Mouse (Mus musculus) myocyte (in vitro differentiated cells): ENCODE results near the gene Acer3. TPM values are rescaled to one million over a fixed set of nuclear protein-coding genes. Genes with fewer than 3 reads are reported as not detected.
A peak's percentile ranks its signal among the peaks of the same experiment; 100 is the strongest.

Experiments used
- H3K27me3 ChIP-seq: one replicate; pipeline ENCODE4 v1.6.1; 2011; ENCODE audit not compliant: control insufficient read depth, insufficient read depth, insufficient read length
- H3K36me3 ChIP-seq: one replicate; pipeline ENCODE4 v1.6.1; 2011; ENCODE audit not compliant: control insufficient read depth, insufficient read depth
- H3K4me2 ChIP-seq: one replicate; pipeline ENCODE4 v1.6.1; 2011; ENCODE audit warnings: low read depth, control low read depth
- H3K4me3 ChIP-seq: one replicate; pipeline ENCODE4 v1.5.1; 2011; ENCODE audit warnings: mild to moderate bottlenecking, control low read depth, moderate library complexity
- H3K79me2 ChIP-seq: one replicate; pipeline ENCODE4 v1.6.1; 2011; ENCODE audit not compliant: control insufficient read depth, insufficient read depth
- H3ac ChIP-seq: one replicate; pipeline ENCODE4 v1.6.1; 2011; ENCODE audit not compliant: control insufficient read depth, insufficient read length
- CEBPB ChIP-seq: IDR thresholded peaks from 2 replicates; pipeline ENCODE4 v1.6.1; 2011; ENCODE audit warnings: mild to moderate bottlenecking, moderate library complexity; ENCODE audit not compliant: poor library complexity, insufficient read depth, severe bottlenecking
- E2F4 ChIP-seq: IDR thresholded peaks from one replicate; pipeline ENCODE4 v1.6.1; 2011; ENCODE audit warnings: mild to moderate bottlenecking, control low read depth, moderate library complexity; ENCODE audit not compliant: insufficient read depth
- MAX ChIP-seq: IDR thresholded peaks from one replicate; pipeline ENCODE4 v1.6.1; 2011; ENCODE audit warnings: low read depth, mild to moderate bottlenecking, control low read depth
- MYOD1 ChIP-seq, 3 experiments: IDR thresholded peaks; one replicate each; pipeline ENCODE4 v1.6.1; 2011; ENCODE audit warnings: control low read depth in 2 of 3, low read depth in 2 of 3, mild to moderate bottlenecking in 2 of 3, moderate library complexity in 1 of 3; ENCODE audit not compliant: insufficient read length in 2 of 3, control insufficient read depth in 1 of 3
- MYOG ChIP-seq, 3 experiments: IDR thresholded peaks; one replicate each; pipeline ENCODE4 v1.6.1; 2011; ENCODE audit warnings: control low read depth in 2 of 3, low read depth in 2 of 3, mild to moderate bottlenecking in 2 of 3; ENCODE audit not compliant: insufficient read length in 2 of 3, control insufficient read depth in 1 of 3, insufficient read depth in 1 of 3
- POLR2A ChIP-seq: IDR thresholded peaks from one replicate; pipeline ENCODE4 v1.6.1; 2011; ENCODE audit warnings: low read depth, mild to moderate bottlenecking, control low read depth, moderate library complexity; ENCODE audit not compliant: insufficient read length
- POLR2AphosphoS2 ChIP-seq: IDR thresholded peaks from one replicate; pipeline ENCODE4 v1.6.1; 2011; ENCODE audit warnings: low read depth, control low read depth; ENCODE audit not compliant: insufficient read length
- REST ChIP-seq: IDR thresholded peaks from one replicate; pipeline ENCODE4 v1.6.1; 2011; ENCODE audit warnings: mild to moderate bottlenecking, control low read depth, moderate library complexity; ENCODE audit not compliant: insufficient read depth, insufficient read length
- SRF ChIP-seq: IDR thresholded peaks from one replicate; pipeline ENCODE4 v1.6.1; 2011; ENCODE audit warnings: low read depth; ENCODE audit not compliant: control insufficient read depth, insufficient read length
- TCF12 ChIP-seq: IDR thresholded peaks from one replicate; pipeline ENCODE4 v1.6.1; 2011; ENCODE audit warnings: mild to moderate bottlenecking, control low read depth; ENCODE audit not compliant: poor library complexity, insufficient read depth, severe bottlenecking
- TCF3 ChIP-seq: IDR thresholded peaks from one replicate; pipeline ENCODE4 v1.6.1; 2011; ENCODE audit warnings: low read depth, control low read depth; ENCODE audit not compliant: insufficient read length
- USF1 ChIP-seq: IDR thresholded peaks from one replicate; pipeline ENCODE4 v1.6.1; 2011; ENCODE audit warnings: low read depth, mild to moderate bottlenecking, control low read depth, moderate library complexity
- polyA plus RNA-seq: library from polyadenylated mRNA; unstranded; fragments of >200 nt; fragmentation: generic; extraction: Trizol; gene quantifications from one replicate; pipeline ENCODE4 v1.2.1, GENCODE M21; 2012; ENCODE audit warnings: missing spikeins

Acer3 gene
- polyA plus RNA-seq, 1 experiment, result 9.1 TPM

DNA sequence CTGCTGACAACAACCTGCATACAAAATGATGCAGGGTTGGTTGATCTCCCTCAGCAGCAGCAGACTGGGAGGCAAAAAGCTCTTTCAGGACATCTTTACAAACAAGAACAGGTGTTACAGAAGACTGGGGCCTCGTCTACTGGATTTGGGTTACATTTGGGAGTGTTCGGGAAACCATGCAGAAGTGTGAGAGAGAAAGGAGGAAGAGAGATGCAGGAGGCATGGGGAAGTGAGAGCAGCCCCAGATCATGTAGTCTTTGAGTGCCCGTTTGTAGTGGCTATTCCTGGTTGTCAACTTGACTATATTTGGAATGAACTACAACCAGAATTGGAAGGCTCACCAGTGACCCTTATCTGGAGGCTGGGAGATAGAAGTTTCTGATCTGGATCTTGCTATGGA, 1.4 kb upstream of the Acer3 start:
- no peak overlapping the region for H3K4me3 ChIP-seq
- H3K27me3 ChIP-seq, result no peaks in the 10 kb centered on the region
- TF ChIP-seq MAX, result no peak
- H3K79me2 ChIP-seq, result no peaks in the 10 kb centered on the region
- no peak overlapping the region for H3K4me2 ChIP-seq
- no peak overlapping the region for H3ac ChIP-seq
- no peaks in the 10 kb centered on the region for H3K36me3 ChIP-seq

DNA sequence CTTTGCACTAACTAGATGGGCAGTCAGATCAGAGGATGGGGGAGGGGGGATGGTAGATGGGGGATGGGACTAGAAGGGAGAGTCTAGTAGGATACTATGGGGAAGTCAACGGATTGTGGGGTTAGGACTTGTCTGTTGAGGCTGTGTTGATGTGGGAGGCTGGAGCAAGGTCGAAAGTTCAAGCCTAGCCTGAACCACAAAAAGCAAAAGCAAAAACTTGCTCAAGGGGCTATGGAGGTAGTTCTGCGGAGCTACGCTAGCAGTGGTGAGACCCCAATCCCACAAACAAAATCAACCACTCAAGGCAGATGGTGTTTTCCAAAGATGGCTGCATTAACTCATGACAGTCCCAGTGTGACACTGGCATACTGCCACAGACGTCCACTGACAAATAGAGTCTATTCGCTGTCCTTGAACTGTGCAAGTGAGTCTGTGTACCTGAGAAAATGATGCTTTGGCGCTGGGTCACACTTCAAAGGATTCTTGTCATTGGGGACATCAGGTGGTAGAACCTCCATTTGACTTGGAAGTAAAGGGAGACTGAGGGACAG, 927 bp downstream of the Acer3 start:
- Histone ChIP-seq H3K79me2 (no peaks in the 10 kb centered on the region), H3K4me3 (no peak overlapping the region), H3ac (no peak overlapping the region), H3K36me3 (no peaks in the 10 kb centered on the region), H3K4me2 (no peak overlapping the region), H3K27me3 (no peaks in the 10 kb centered on the region)
- no peak for TF ChIP-seq POLR2A

DNA sequence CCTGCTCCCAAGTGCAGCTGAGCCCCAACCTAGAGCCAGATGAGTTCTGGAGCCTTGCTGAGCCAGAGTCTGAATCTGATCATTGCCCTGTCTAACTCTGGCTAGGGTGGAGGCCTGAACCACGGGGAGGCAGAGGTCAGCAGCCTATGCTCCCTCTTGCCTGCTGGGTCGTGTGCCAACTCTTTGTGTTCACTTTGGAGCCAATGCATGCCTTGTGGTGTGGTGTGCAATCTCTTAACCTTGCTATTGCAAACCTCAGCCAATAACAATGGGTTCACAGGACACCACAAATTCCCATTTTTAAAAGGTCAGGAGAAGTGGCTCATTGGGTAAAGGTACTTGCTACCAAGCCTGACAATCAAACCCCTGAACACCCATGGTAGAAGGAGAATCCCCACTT, 4.4 kb downstream of the Acer3 start:
- Histone ChIP-seq H3K79me2 (no peaks in the 10 kb centered on the region), H3K4me2 (no peak overlapping the region), H3K36me3 (no peaks in the 10 kb centered on the region), H3K4me3 (no peak overlapping the region), H3ac (no peak overlapping the region), H3K27me3 (no peaks in the 10 kb centered on the region)
- no peak for TF ChIP-seq SRF
- no peak for TF ChIP-seq POLR2AphosphoS2
- peak; percentile 83 for TF ChIP-seq CEBPB

DNA sequence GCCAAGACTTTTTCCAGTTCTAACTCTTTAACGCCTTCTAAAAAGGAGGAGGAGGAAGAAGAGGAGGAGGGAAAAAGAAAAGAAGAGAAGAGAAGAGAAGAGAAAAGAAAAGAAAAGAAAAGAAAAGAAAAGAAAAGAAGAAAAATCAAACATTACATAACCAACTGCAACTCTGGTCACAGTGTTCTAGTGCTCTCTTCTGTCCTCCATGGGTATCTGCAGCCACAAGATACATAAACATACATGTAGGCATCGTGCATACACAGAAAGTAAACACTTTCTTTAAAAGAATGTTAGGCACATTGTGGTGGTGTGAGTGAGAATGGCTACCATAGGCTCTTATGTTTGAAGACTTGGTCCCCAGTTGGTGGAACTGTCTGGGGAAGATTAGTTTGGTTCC, 5.9 kb downstream of the Acer3 start:
- TF ChIP-seq MAX (no peak), SRF (no peak), CEBPB (no peak), TCF12 (no peak)
- no peak overlapping the region for H3ac ChIP-seq
- H3K4me2 ChIP-seq, result no peak overlapping the region
- no peaks in the 10 kb centered on the region for H3K27me3 ChIP-seq
- H3K4me3 ChIP-seq, result no peak overlapping the region
- H3K79me2 ChIP-seq, result no peaks in the 10 kb centered on the region
- no peaks in the 10 kb centered on the region for H3K36me3 ChIP-seq

DNA sequence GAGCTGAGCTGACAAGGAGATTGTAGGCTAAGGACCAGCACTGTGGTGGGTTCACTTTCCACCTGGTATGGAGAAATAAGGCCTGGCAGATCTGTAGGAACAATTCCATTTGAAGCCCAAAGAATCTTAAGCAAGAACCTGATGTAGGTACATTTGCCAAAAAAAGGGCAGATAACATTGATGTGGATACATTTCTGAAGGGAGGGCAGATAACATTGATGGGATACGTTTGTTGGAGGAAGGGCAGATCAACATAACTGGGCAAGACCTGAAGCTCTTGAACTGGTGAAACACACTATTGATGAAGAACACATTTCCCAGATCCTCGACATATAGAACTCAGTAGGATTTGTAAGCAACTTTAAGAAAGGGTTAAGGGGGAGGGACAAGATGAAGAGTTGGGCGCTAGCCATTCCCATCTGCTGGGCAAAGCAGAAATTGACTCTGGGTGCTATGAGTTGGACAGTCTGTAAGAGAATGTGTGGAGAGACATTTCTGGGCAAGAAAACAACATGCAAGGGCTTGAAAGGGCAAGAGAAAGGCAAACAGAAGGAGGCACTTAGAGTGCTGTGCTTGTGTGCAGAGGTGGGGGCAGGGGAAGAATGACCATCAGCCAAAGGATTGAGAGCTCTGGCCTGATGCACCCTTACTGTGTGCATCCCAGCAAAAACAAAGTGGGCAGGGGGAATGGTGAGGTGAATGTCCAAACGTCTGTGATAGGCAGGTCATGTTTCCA, 8.7 kb downstream of the Acer3 start:
- H3ac ChIP-seq, result no peak overlapping the region
- no peaks in the 10 kb centered on the region for H3K79me2 ChIP-seq
- TF ChIP-seq MYOG (IDR thresholded peaks at IDR 0.05; ENCODE audit: control insufficient read depth in 1 of 3, insufficient read depth in 1 of 3, insufficient read length in 2 of 3, low read depth in 2 of 3) (no peak), USF1 (no peak), POLR2A (no peak), REST (no peak), SRF (no peak), CEBPB (no peak), POLR2AphosphoS2 (no peak), TCF12 (no peak), MAX (no peak), E2F4 (no peak), TCF3 (no peak)
- H3K27me3 ChIP-seq, result no peaks in the 10 kb centered on the region
- H3K4me2 ChIP-seq, result no peak overlapping the region
- H3K4me3 ChIP-seq, result no peak overlapping the region
- no peaks in the 10 kb centered on the region for H3K36me3 ChIP-seq

DNA sequence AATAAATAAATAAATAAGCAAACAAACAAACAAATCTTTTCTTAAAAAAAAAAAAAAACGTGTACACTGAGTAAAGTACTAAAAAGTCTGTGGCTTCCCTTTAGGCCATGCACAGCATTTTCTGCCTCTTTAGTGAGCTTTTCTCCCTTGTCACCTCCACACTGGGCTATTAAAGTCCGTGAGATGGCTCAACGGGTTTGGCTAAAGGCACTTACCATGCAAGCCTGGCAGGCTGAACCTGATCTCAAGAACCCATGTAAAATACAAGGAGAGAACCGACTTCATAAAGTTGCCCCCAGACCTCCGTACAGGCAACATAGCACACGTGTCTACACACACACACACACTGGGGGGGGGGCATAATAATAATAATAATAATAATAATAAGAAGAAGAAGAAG, 10.7 kb downstream of the Acer3 start:
- H3K27me3 ChIP-seq, result no peaks in the 10 kb centered on the region
- H3K36me3 ChIP-seq, result no peaks in the 10 kb centered on the region
- no peak for TF ChIP-seq REST
- TF ChIP-seq MYOD1 (IDR thresholded peaks at IDR 0.05; ENCODE audit: control insufficient read depth in 1 of 3, insufficient read length in 2 of 3, low read depth in 2 of 3), result no peak
- no peak for TF ChIP-seq POLR2A
- no peaks in the 10 kb centered on the region for H3K79me2 ChIP-seq
- H3K4me3 ChIP-seq, result peak overlapping the region; percentile 39
- no peak overlapping the region for H3K4me2 ChIP-seq
- H3ac ChIP-seq, result no peak overlapping the region
